Mouse (Mus musculus) gastrocnemius, adult 2 months (tissue): ENCODE data around the gene Pde1c. TPM values are rescaled to one million over a fixed set of nuclear protein-coding genes. Genes with fewer than 3 reads are reported as not detected.

Experiments used
- DNase-seq: peaks from one replicate; pipeline ENCODE4 v3.0.0; 2022
- H3K27ac ChIP-seq: fragments of 200-600 bp; 2 replicates; pipeline ENCODE4 v1.8.1; 2022; ENCODE audit warnings: mild to moderate bottlenecking
- H3K4me3 ChIP-seq: fragments of 200-600 bp; 2 replicates; pipeline ENCODE4 v1.8.1; 2022; ENCODE audit warnings: mild to moderate bottlenecking, moderate library complexity
- CTCF ChIP-seq: fragments of 200-600 bp; IDR thresholded peaks from 2 replicates; pipeline ENCODE4 v1.8.1; 2022; ENCODE audit warnings: antibody characterized with exemption, mild to moderate bottlenecking, moderate library complexity
- intact Hi-C: fragments of 180-260 bp; cut with DNase I; formaldehyde crosslinking; loops from one replicate; pipeline ENCODE4 v1.15.1; 2025
- total RNA-seq, 2 experiments: library from RNA; stranded (reverse); gene quantifications; 2 replicates each; pipeline ENCODE4 v1.2.3; 2021

Pde1c gene
- total RNA-seq, 2 experiments from 2014 or later, result 0.46 to 0.50 TPM

DNA sequence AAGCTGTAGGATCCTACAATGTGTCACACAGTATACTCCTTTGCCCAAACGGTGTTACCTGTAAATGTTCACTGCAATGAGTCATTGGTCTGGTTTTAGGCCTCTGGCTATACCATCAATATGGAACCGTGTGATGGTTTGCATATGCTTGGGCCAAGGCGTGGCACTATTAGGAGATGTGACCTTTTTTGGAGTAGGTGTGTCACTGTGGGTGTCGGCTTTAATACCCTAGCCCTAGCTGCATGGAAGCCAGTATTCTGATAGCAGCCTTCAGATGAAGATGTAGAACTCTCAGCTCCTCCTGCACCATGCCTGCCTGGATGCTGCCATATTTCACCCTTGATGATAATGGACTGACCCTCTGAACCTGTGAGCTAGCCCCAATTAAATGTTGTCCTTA, 304.4 kb downstream of the Pde1c start:
- no peak for TF ChIP-seq CTCF
- H3K27ac ChIP-seq, result no peak overlapping the region
- no peak overlapping the region for H3K4me3 ChIP-seq
- DNase-seq, result no peak
- intact Hi-C loops, result no loop called here

GRCm38 (mm10) chr6:56260118-56260517, 308.8 kb downstream of the Pde1c start:
- TF ChIP-seq CTCF, result no peak
- Histone ChIP-seq H3K4me3 (no peak overlapping the region), H3K27ac (no peak overlapping the region)
- intact Hi-C loops, result no loop called here
- DNase-seq, result no peak

GRCm38 (mm10) chr6:56257555-56258297, 311.2 kb downstream of the Pde1c start:
- DNase-seq, result no peak
- no peak for TF ChIP-seq CTCF
- Histone ChIP-seq H3K4me3 (no peak overlapping the region), H3K27ac (no peak overlapping the region)
- intact Hi-C loops, result no loop called here

GRCm38 (mm10) chr6:56250091-56250490, 318.8 kb downstream of the Pde1c start:
- no peak overlapping the region for H3K27ac ChIP-seq
- no peak for TF ChIP-seq CTCF
- DNase-seq, result no peak
- H3K4me3 ChIP-seq, result no peak overlapping the region
- intact Hi-C loops, result no loop called here

GRCm38 (mm10) chr6:56191426-56192140, 377.3 kb downstream of the Pde1c start:
- TF ChIP-seq CTCF, result no peak
- intact Hi-C loops, result no loop called here
- H3K4me3 ChIP-seq, result no peak overlapping the region
- no peak overlapping the region for H3K27ac ChIP-seq
- no peak for DNase-seq

- intact Hi-C loops, result no loop called here
- no peak overlapping the region for H3K27ac ChIP-seq
- DNase-seq, result no peak
- no peak overlapping the region for H3K4me3 ChIP-seq
- TF ChIP-seq CTCF, result no peak
These were observed 392.4 kb downstream of the Pde1c start for GRCm38 (mm10) chr6:56176485-56176884.

- intact Hi-C loops, result no loop called here
- H3K27ac ChIP-seq, result no peak overlapping the region
- no peak overlapping the region for H3K4me3 ChIP-seq
- no peak for DNase-seq
- no peak for TF ChIP-seq CTCF
These were observed 396.7 kb downstream of the Pde1c start for GRCm38 (mm10) chr6:56172172-56172571.

DNA sequence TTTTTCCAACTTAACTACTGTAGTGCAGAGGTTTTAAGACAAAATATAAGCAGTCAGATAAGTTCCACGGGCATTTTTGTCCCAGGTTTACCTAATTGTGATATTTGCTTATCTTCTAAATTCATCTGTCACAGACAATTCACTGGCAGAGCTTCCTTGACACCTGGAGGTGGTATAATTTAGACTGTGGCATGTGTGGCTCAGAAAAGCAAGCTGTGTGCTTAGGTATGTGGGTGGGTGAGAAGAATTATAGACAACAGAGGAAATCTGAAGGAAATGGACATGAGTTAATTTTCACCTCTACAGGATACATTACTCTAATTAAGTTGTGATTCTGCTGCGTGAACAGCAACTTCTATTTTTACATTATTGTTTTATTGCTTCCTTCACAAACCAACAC, 400.2 kb downstream of the Pde1c start:
- no peak overlapping the region for H3K27ac ChIP-seq
- no peak for TF ChIP-seq CTCF
- intact Hi-C loops, result no loop called here

DNA sequence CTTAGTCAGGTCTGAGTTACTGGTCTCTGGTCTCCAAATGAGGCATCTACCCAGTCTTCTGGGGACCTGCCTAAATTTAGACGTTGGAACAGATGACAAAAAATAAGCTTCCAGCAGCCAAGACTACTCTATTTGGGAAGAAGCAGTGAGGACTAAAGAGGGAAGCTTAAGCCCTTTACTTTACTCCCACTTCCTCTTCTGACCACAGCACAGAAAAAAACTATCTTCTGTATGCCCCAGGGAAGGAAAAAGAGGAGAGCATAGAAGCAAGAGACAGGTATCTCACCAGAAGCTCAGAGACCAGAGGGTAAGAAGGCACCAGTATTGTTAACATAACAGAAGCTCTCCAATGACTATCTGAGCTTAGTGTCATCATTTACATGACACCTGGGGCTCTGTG, 410.7 kb downstream of the Pde1c start:
- intact Hi-C loops, result no loop called here
- no peak overlapping the region for H3K27ac ChIP-seq
- no peak for DNase-seq
- TF ChIP-seq CTCF, result no peak
- H3K4me3 ChIP-seq, result no peak overlapping the region

More for the DNA sequence above, 400.2 kb downstream of the Pde1c start:
- H3K4me3 ChIP-seq, result no peak overlapping the region
- DNase-seq, result no peak

GRCm38 (mm10) chr6:56156836-56157235, 412.1 kb downstream of the Pde1c start:
- intact Hi-C loops, result no loop called here
- Histone ChIP-seq H3K4me3 (no peak overlapping the region), H3K27ac (no peak overlapping the region)
- no peak for DNase-seq
- no peak for TF ChIP-seq CTCF

- no peak overlapping the region for H3K4me3 ChIP-seq
- intact Hi-C loops, result no loop called here
These were observed 438.3 kb downstream of the Pde1c start for GRCm38 (mm10) chr6:56130493-56131159.

DNA sequence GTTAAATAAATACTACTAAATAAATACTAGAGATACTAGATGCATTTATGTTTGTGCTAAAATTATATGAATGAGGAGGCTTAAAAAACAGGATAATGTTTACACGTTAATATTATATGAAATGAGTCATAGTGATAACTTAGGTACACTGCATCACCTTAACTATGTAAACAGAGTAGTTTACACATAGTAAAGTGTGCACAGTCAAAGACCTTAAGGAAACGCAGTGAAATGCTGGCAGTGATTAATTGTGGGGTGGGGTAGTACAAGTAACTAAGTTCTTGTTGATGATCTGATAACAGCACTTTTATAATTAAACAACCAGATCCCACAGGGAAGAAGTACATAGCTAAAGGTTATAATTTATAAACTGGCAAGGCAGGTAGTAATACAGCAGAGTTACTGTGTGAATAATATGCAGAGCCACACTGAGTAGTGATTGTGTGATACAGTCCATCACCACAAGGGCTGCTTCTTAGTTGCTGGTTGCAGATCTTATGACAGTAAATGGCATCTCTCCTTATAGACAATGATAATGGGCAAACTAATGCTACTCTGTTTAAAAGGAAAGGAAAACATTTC, 469.3 kb downstream of the Pde1c start:
- no peak overlapping the region for H3K27ac ChIP-seq
- TF ChIP-seq CTCF, result no peak
- intact Hi-C loops, result no loop called here

More at GRCm38 (mm10) chr6:56130493-56131159, 438.3 kb downstream of the Pde1c start:
- H3K27ac ChIP-seq, result no peak overlapping the region
- DNase-seq, result no peak
- TF ChIP-seq CTCF, result no peak

DNA sequence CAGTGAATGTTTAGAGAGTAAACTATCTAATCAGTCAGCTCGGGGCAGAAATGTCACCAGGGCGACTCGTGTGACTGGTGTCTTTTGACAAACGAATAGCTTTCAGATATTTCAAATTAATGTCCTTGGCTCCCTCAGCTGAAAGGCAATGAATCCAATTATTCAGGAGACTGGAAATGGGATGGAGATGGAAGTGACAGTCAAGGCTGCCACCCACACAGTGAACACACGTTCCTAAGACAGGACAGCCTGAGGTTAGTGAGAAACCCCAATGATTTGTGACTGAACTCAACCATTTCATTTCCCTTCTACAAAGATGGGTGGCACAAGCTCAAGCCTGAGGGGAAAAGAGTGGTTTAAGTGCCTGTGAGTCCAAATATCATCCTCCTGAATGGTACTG, 470.5 kb downstream of the Pde1c start:
- no peak for TF ChIP-seq CTCF
- DNase-seq, result no peak
- H3K27ac ChIP-seq, result no peak overlapping the region
- intact Hi-C loops, result no loop called here
- no peak overlapping the region for H3K4me3 ChIP-seq

More for the DNA sequence above, 469.3 kb downstream of the Pde1c start:
- H3K4me3 ChIP-seq, result no peak overlapping the region
- DNase-seq, result no peak
